Mouse (Mus musculus) heart, postnatal 0 days (tissue): Measurements from ENCODE around the gene Igdcc4. TPM values are rescaled to one million over a fixed set of nuclear protein-coding genes. Genes with fewer than 3 reads are reported as not detected.

Experiments used
- ATAC-seq: fragments of 200-750 bp; cut with Nextera tagmentation; 2 replicates; pipeline ENCODE4 v1.8.0; 2017; ENCODE audit warnings: low read depth, moderate number of reproducible peaks, moderate library complexity; ENCODE audit not compliant: insufficient read depth
- DNase-seq: peaks from one replicate; pipeline ENCODE4 v3.0.0-alpha.2; 2016; ENCODE audit warnings: low spot score
- H3K27ac ChIP-seq: fragments of 300-500 bp; sonication (generic); 2 replicates; pipeline ENCODE4 v1.5.1; 2014; ENCODE audit warnings: low read depth, mild to moderate bottlenecking
- H3K27me3 ChIP-seq: fragments of 300-500 bp; sonication (generic); 2 replicates; pipeline ENCODE4 v1.6.1; 2014; ENCODE audit warnings: low read length, mixed read lengths; ENCODE audit not compliant: control insufficient read depth, insufficient read depth
- H3K36me3 ChIP-seq: fragments of 300-500 bp; sonication (generic); replicated peaks from 2 replicates; pipeline ENCODE4 v1.6.1; 2014; ENCODE audit warnings: low read length, mixed read lengths; ENCODE audit not compliant: control insufficient read depth, insufficient read depth
- H3K4me1 ChIP-seq: fragments of 300-500 bp; sonication (generic); 2 replicates; pipeline ENCODE4 v1.6.1; 2014; ENCODE audit warnings: antibody characterized with exemption; ENCODE audit not compliant: control insufficient read depth, insufficient read depth
- H3K4me2 ChIP-seq: fragments of 300-500 bp; sonication (generic); 2 replicates; pipeline ENCODE4 v1.6.1; 2014; ENCODE audit warnings: low read depth, mild to moderate bottlenecking, low read length, moderate library complexity
- H3K4me3 ChIP-seq: fragments of 300-500 bp; sonication (generic); 2 replicates; pipeline ENCODE4 v1.5.1; 2014; ENCODE audit warnings: low read depth, low read length
- H3K9ac ChIP-seq: fragments of 300-500 bp; sonication (generic); replicated peaks from 2 replicates; pipeline ENCODE4 v1.6.1; 2014; ENCODE audit warnings: low read depth, low read length, mixed read lengths
- H3K9me3 ChIP-seq: fragments of 300-500 bp; sonication (generic); replicated peaks from 2 replicates; pipeline ENCODE4 v1.6.1; 2016; ENCODE audit warnings: low read length; ENCODE audit not compliant: control insufficient read depth
- CTCF ChIP-seq: IDR thresholded peaks from 2 replicates; pipeline ENCODE4 v1.5.1; 2016; ENCODE audit warnings: antibody characterized with exemption, control low read depth, low read depth
- EP300 ChIP-seq: IDR thresholded peaks from 2 replicates; pipeline ENCODE4 v1.6.1; 2016; ENCODE audit warnings: antibody characterized with exemption, low read depth
- WGBS: fragments of 180-500 bp; shearing (Covaris S2); extraction: QIAGEN DNeasy Blood & Tissue Kit; methylation state at CpG from one replicate; pipeline ENCODE4 v1.1.7; 2014; 5-methylcytosine and 5-hydroxymethylcytosine counted together
- polyA plus RNA-seq: library from polyadenylated mRNA; unstranded; fragments of >200 nt; fragmentation: Nextera tagmentation; extraction: Ambion mirVana; gene quantifications from 2 replicates; pipeline ENCODE4 v1.2.1, GENCODE M21; 2015
- total RNA-seq: library from RNA; depleted of rRNA; stranded (reverse); fragments of >200 nt; gene quantifications from 2 replicates; pipeline ENCODE4 v1.2.3, GENCODE M21; 2014; ENCODE audit warnings: low replicate concordance

Gene Igdcc4
- total and polyA plus RNA-seq, 2 experiments from 2014 or later, result 3.2 to 13.9 TPM

GRCm38 (mm10) chr9:65111698-65112097 is 10.4 kb downstream of the Igdcc4 start:
- 72% methylated on average over 5 of the region's 5 CpGs for WGBS
- TF ChIP-seq EP300 (no peak), CTCF (no peak)
- Histone ChIP-seq H3K4me1 (peaks cover 6% of the 10 kb centered on the region; the same call in 1 of the 2 replicates), H3K4me2 (no peak overlapping the region), H3K36me3 (no peaks in the 10 kb centered on the region), H3K9me3 (no peaks in the 10 kb centered on the region), H3K27ac (no peak overlapping the region), H3K27me3 (no peaks in the 10 kb centered on the region), H3K9ac (no peak overlapping the region), H3K4me3 (no peak overlapping the region)
- no peak for ATAC-seq
- no peak for DNase-seq

- H3K4me1 ChIP-seq, result peaks cover 6% of the 10 kb centered on the region; the same call in 1 of the 2 replicates
- no peak for ATAC-seq
- WGBS, result 82% methylated on average over 2 of the region's 2 CpGs
- H3K9ac ChIP-seq, result no peak overlapping the region
- DNase-seq, result no peak
- no peak overlapping the region for H3K4me2 ChIP-seq
- H3K4me3 ChIP-seq, result no peak overlapping the region
- H3K27me3 ChIP-seq, result no peaks in the 10 kb centered on the region
- H3K27ac ChIP-seq, result no peak overlapping the region
- H3K36me3 ChIP-seq, result no peaks in the 10 kb centered on the region
- no peak for TF ChIP-seq EP300
- no peak for TF ChIP-seq CTCF
- H3K9me3 ChIP-seq, result no peaks in the 10 kb centered on the region
These were observed 12.4 kb downstream of the Igdcc4 start for GRCm38 (mm10) chr9:65113694-65114093.

GRCm38 (mm10) chr9:65115891-65116290 is 14.6 kb downstream of the Igdcc4 start:
- DNase-seq, result peak; percentile 41
- H3K27ac ChIP-seq, result peak overlapping the region; percentile 30; the same call in 1 of the 2 replicates
- WGBS, result 30% methylated on average over 2 of the region's 2 CpGs

GRCm38 (mm10) chr9:65117516-65117915 is 16.2 kb downstream of the Igdcc4 start:
- no peak for TF ChIP-seq EP300
- no peak for TF ChIP-seq CTCF
- Histone ChIP-seq H3K9ac (no peak overlapping the region), H3K4me2 (no peak overlapping the region), H3K36me3 (no peaks in the 10 kb centered on the region), H3K9me3 (no peaks in the 10 kb centered on the region), H3K4me1 (peaks cover 6% of the 10 kb centered on the region; the same call in 1 of the 2 replicates), H3K4me3 (no peak overlapping the region), H3K27ac (no peak overlapping the region), H3K27me3 (peaks cover 10% of the 10 kb centered on the region; the same call in 1 of the 2 replicates)
- DNase-seq (no peak), ATAC-seq (no peak)
- WGBS, result 47% methylated on average over 2 of the region's 2 CpGs

More at GRCm38 (mm10) chr9:65115891-65116290, 14.6 kb downstream of the Igdcc4 start:
- TF ChIP-seq CTCF, result no peak
- TF ChIP-seq EP300, result no peak
- H3K36me3 ChIP-seq, result no peaks in the 10 kb centered on the region
- ATAC-seq, result peak; percentile 50; the same call in 1 of the 2 replicates
- no peak overlapping the region for H3K4me3 ChIP-seq
- H3K9ac ChIP-seq, result no peak overlapping the region
- H3K9me3 ChIP-seq, result no peaks in the 10 kb centered on the region
- H3K4me2 ChIP-seq, result no peak overlapping the region
- no peaks in the 10 kb centered on the region for H3K27me3 ChIP-seq
- peaks cover 6% of the 10 kb centered on the region; the same call in 1 of the 2 replicates for H3K4me1 ChIP-seq

GRCm38 (mm10) chr9:65120935-65121334 is 19.6 kb downstream of the Igdcc4 start:
- Histone ChIP-seq H3K4me1 (peaks cover 9% of the 10 kb centered on the region; the same call in 1 of the 2 replicates), H3K4me3 (no peak overlapping the region), H3K27ac (no peak overlapping the region), H3K27me3 (peaks cover 29% of the 10 kb centered on the region), H3K4me2 (no peak overlapping the region), H3K9ac (no peak overlapping the region), H3K36me3 (no peaks in the 10 kb centered on the region), H3K9me3 (no peaks in the 10 kb centered on the region)
- DNase-seq (peak; percentile 86), ATAC-seq (peak; percentile 70)
- TF ChIP-seq CTCF, result peak; percentile 95
- no peak for TF ChIP-seq EP300
- WGBS, result 24% methylated on average over 3 of the region's 3 CpGs

- peaks cover 29% of the 10 kb centered on the region for H3K27me3 ChIP-seq
- H3K4me1 ChIP-seq, result 0 out of 2 replicates have a peak, but pooled peaks cover 3% of the 10 kb centered on the region
- H3K4me2 ChIP-seq, result no peak overlapping the region
- DNase-seq, result no peak
- no peak overlapping the region for H3K9ac ChIP-seq
- H3K27ac ChIP-seq, result no peak overlapping the region
- H3K36me3 ChIP-seq, result no peaks in the 10 kb centered on the region; the same call in 1 of the 2 replicates
- TF ChIP-seq EP300 (no peak), CTCF (no peak)
- H3K9me3 ChIP-seq, result no peaks in the 10 kb centered on the region
- peak; percentile 36 for ATAC-seq
- H3K4me3 ChIP-seq, result no peak overlapping the region
- WGBS, result 23% methylated on average over 18 of the region's 18 CpGs
These were observed 21.3 kb downstream of the Igdcc4 start for GRCm38 (mm10) chr9:65122545-65122944.
